Mouse (Mus musculus) telencephalon, adult 2 months (tissue): Measurements from ENCODE around the gene Afg1l.

Experiments used
- DNase-seq: peaks from one replicate; pipeline ENCODE4 v3.0.0-alpha.2; 2011; ENCODE audit warnings: low read depth, low spot score

Afg1l gene

GRCm38 (mm10) chr10:42297954-42298353 lies 180.4 kb downstream of the Afg1l start:
- DNase-seq: no peak

- DNase-seq: no peak
Measured at GRCm38 (mm10) chr10:42297109-42297508, 181.3 kb downstream of the Afg1l start.

- DNase-seq: no peak
Measured at GRCm38 (mm10) chr10:42296559-42296958, 181.8 kb downstream of the Afg1l start.

- peak; percentile 64 for DNase-seq
Measured at GRCm38 (mm10) chr10:42295028-42295427, 183.3 kb downstream of the Afg1l start.

GRCm38 (mm10) chr10:42294392-42294791 lies 184.0 kb downstream of the Afg1l start:
- no peak for DNase-seq

- no peak for DNase-seq
Measured at GRCm38 (mm10) chr10:42293877-42294276, 184.5 kb downstream of the Afg1l start.

- no peak for DNase-seq
Measured at GRCm38 (mm10) chr10:42291360-42291759, 187.0 kb downstream of the Afg1l start.

GRCm38 (mm10) chr10:42287666-42288065 lies 190.7 kb downstream of the Afg1l start:
- DNase-seq: no peak

- no peak for DNase-seq
Measured at GRCm38 (mm10) chr10:42278307-42278850, 200.0 kb downstream of the Afg1l start.

- DNase-seq: peak; percentile 99
Measured at GRCm38 (mm10) chr10:42277476-42278306, 200.7 kb downstream of the Afg1l start.

GRCm38 (mm10) chr10:42276507-42277345 lies 201.6 kb downstream of the Afg1l start, which contains the start of gene Foxo3:
Gene Foxo3 (minus strand): TSS chr10:42276755.
- peak; percentile 85 for DNase-seq

GRCm38 (mm10) chr10:42275871-42276501 lies 202.4 kb downstream of the Afg1l start:
- DNase-seq: no peak

GRCm38 (mm10) chr10:42275401-42275870 lies 202.9 kb downstream of the Afg1l start:
- DNase-seq: no peak

GRCm38 (mm10) chr10:42274712-42275400 lies 203.5 kb downstream of the Afg1l start:
- no peak for DNase-seq

GRCm38 (mm10) chr10:42273760-42274691 lies 204.3 kb downstream of the Afg1l start:
- DNase-seq: no peak

- DNase-seq: no peak
Measured at GRCm38 (mm10) chr10:42273403-42273759, 205.0 kb downstream of the Afg1l start.

GRCm38 (mm10) chr10:42271454-42272230 lies 206.7 kb downstream of the Afg1l start:
- no peak for DNase-seq

- DNase-seq: no peak
Measured at GRCm38 (mm10) chr10:42270277-42271083, 207.9 kb downstream of the Afg1l start.
